Mouse (Mus musculus): ENCODE results near the gene Slc39a1. TPM values are rescaled to one million over a fixed set of nuclear protein-coding genes. Genes with fewer than 3 reads are reported as not detected.

Gene Slc39a1
- total and polyA plus RNA-seq, 3 experiments = 57.3 to 75.5 (median 67.6) TPM

DNA sequence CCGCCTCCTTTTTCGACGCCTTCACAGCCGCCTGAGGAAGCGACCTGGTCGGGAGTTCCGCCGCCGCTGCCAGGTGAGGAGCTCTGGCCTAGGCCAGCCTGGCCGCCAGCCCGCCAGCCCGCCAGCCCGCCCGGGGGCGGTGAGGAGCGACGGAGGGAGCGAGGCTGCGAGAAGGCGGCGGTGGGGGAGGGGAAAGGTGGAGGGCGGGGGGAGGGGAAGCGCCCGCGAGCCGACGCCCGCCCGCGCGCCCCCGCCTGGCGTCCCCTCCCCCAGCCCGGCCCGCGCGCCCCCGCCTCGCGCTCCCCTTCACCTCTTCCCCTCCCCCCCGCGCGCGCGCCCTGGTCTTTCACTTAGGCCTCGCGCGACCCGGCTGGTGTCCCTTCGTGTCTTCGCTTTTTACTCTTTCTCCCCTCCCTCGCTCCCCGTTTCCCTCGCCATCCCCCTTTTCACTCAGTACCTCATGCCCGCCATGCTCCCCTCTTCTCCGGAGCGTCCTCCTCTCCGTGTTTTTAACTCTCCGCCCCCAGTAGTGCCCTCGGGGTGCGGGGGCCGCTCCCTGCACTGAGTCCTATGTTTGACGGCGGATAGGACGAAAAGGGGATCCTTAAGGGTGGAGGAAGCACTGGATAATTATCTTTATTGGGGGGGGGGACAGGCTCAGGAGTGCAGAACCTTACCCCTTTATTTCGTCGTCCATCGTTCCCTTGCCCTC lies 45.5 kb downstream of the Slc39a1 start:
- no peaks in the 10 kb centered on the region for H3K27me3 ChIP-seq (ENCODE audit: control insufficient read depth, insufficient read depth, low read length)
- H3K9ac ChIP-seq (ENCODE audit: low read depth, low read length) = peak overlapping the region; percentile 97
- H3K79me2 ChIP-seq (replicated peaks; ENCODE audit: control insufficient read depth, insufficient read depth, low read length) = peaks cover 9% of the 10 kb centered on the region
- TF ChIP-seq CTCF (IDR thresholded peaks at IDR 0.05) (no peak), EP300 (IDR thresholded peaks at IDR 0.05; ENCODE audit: insufficient read depth, low read depth, low read length) (no peak), POLR2A (IDR thresholded peaks at IDR 0.05; ENCODE audit: insufficient read depth, low read depth, low read length) (no peak)
- under 1% methylated on average over 51 of the region's 68 CpGs for WGBS
- H3K4me3 ChIP-seq = peak overlapping the region; percentile 73
- no peak for DNase-seq
- peak overlapping the region; percentile 93 for H3K27ac ChIP-seq
- H3K36me3 ChIP-seq (ENCODE audit: control insufficient read depth, insufficient read depth, low read length) = peaks cover 26% of the 10 kb centered on the region
- peaks cover 7% of the 10 kb centered on the region for H3K4me1 ChIP-seq (ENCODE audit: control insufficient read depth, insufficient read depth, low read length)
- intact Hi-C loops (cut with DNase I) = loop anchor here (2.0 to 10.0 kb wide), 4 partner anchors 29 to 171 kb away; partner anchors contain the start of genes Dennd4b and Npr1

DNA sequence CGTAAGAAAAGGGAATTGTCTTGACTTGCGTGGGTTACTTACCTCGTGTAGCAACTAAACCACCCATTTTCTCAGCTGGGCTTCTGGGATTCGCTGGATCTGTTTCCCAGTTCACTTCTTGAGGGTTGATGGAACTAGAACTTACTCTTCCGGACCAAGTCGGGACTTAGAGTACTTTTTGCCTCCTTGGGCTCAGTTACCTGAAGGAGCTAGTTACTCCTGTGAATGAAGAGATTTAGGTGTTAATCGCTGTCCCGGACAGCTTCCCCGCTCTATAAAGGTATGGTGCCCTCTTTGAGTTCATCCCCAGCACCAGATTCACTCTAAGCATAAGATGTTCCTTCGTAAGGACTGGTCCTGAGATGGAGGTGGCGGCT lies 46.1 kb downstream of the Slc39a1 start:
- 7% methylated on average over 11 of the region's 11 CpGs for WGBS
- no peak for DNase-seq
- Histone ChIP-seq H3K79me2 (replicated peaks; ENCODE audit: control insufficient read depth, insufficient read depth, low read length) (peaks cover 9% of the 10 kb centered on the region), H3K27ac (peak overlapping the region; percentile 93), H3K36me3 (ENCODE audit: control insufficient read depth, insufficient read depth, low read length) (peaks cover 26% of the 10 kb centered on the region), H3K27me3 (ENCODE audit: control insufficient read depth, insufficient read depth, low read length) (no peaks in the 10 kb centered on the region), H3K9ac (ENCODE audit: low read depth, low read length) (peak overlapping the region; percentile 97), H3K4me3 (peak overlapping the region; percentile 73), H3K4me1 (ENCODE audit: control insufficient read depth, insufficient read depth, low read length) (peaks cover 7% of the 10 kb centered on the region)
- no peak for TF ChIP-seq CTCF (IDR thresholded peaks at IDR 0.05)
- no peak for TF ChIP-seq POLR2A (IDR thresholded peaks at IDR 0.05; ENCODE audit: insufficient read depth, low read depth, low read length)
- no peak for TF ChIP-seq EP300 (IDR thresholded peaks at IDR 0.05; ENCODE audit: insufficient read depth, low read depth, low read length)
- intact Hi-C loops (cut with DNase I) = loop anchor here (5.0 to 10.0 kb wide), 2 partner anchors 48 to 171 kb away; partner anchors contain the start of gene Npr1

DNA sequence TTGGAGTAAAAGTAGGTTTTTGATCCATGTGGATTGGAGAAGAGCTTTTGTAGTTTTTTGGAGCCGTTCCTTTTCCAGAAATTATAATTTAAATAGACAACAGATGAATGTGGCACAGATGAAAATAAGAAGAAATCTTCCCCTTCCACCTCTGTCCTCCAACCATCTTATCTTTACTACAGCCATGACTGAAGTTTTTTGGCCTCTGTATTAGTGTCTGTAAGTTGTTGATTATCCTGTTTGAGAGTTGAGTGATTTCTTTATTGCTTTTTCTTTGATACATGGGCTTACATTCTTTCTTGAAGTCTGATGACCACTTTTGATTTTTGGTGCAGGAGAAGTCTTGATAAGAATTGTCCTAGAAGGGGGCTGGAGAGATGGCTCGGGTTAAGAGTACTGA lies 46.7 kb downstream of the Slc39a1 start:
- 38% methylated on average over 2 of the region's 2 CpGs for WGBS
- Histone ChIP-seq H3K27me3 (ENCODE audit: control insufficient read depth, insufficient read depth, low read length) (no peaks in the 10 kb centered on the region), H3K9ac (ENCODE audit: low read depth, low read length) (no peak overlapping the region)

More for the DNA sequence above, 46.7 kb downstream of the Slc39a1 start:
- intact Hi-C loops (cut with DNase I) = loop anchor here (5.0 to 10.0 kb wide), 2 partner anchors 48 to 170 kb away; partner anchors contain the start of gene Npr1
- DNase-seq = no peak
- peaks cover 7% of the 10 kb centered on the region for H3K4me1 ChIP-seq (ENCODE audit: control insufficient read depth, insufficient read depth, low read length)
- peak overlapping the region; percentile 73 for H3K4me3 ChIP-seq
- TF ChIP-seq POLR2A (IDR thresholded peaks at IDR 0.05; ENCODE audit: insufficient read depth, low read depth, low read length) (no peak), EP300 (IDR thresholded peaks at IDR 0.05; ENCODE audit: insufficient read depth, low read depth, low read length) (no peak), CTCF (IDR thresholded peaks at IDR 0.05) (no peak)
- H3K79me2 ChIP-seq (replicated peaks; ENCODE audit: control insufficient read depth, insufficient read depth, low read length) = peaks cover 9% of the 10 kb centered on the region
- peaks cover 30% of the 10 kb centered on the region for H3K36me3 ChIP-seq (ENCODE audit: control insufficient read depth, insufficient read depth, low read length)
- H3K27ac ChIP-seq = no peak overlapping the region

Small RNA genes lying within 50 kb of the gene (microRNA-seq; reads per million reads assigned to microRNA genes)
- gene Mir7012 = 0 to 0.56 reads per million in 2 experiments

Other genes with a start within 250 kb of the Slc39a1 start
- gene Hax1, start 249.4 kb upstream of the Slc39a1 start, total RNA-seq (2021) = 10 to 100 TPM; 40.1 to 48.2 TPM
- gene Hax1, start 249.4 kb upstream of the Slc39a1 start, polyA plus RNA-seq (2012; rRNA removed) = 32.5 and 54.3 TPM in 2 replicates
- 10 to 100 TPM; 81.6 to 96.1 TPM for gene 4933434E20Rik, start 196.5 kb upstream of the Slc39a1 start, total RNA-seq (2021)
- gene 4933434E20Rik, start 196.5 kb upstream of the Slc39a1 start, polyA plus RNA-seq (2012; rRNA removed) = 52.8 and 85.1 TPM in 2 replicates
- 100 to 1,000 TPM; 104 to 116 TPM for gene Ubap2l, start 195.5 kb upstream of the Slc39a1 start, total RNA-seq (2021)
- 104 and 137 TPM in 2 replicates for gene Ubap2l, start 195.5 kb upstream of the Slc39a1 start, polyA plus RNA-seq (2012; rRNA removed)
- 10 to 100 TPM; 42.2 to 44.5 TPM for gene Tpm3, start 175.5 kb upstream of the Slc39a1 start, total RNA-seq (2021)
- gene Tpm3, start 175.5 kb upstream of the Slc39a1 start, polyA plus RNA-seq (2012; rRNA removed) = 48.9 and 60.5 TPM in 2 replicates
- gene Nup210l, start 144.0 kb upstream of the Slc39a1 start, total RNA-seq (2021) = under 1 TPM; 0.11 to 0.13 TPM
- gene Nup210l, start 144.0 kb upstream of the Slc39a1 start, polyA plus RNA-seq (2012; rRNA removed) = 0.14 and 0.29 TPM in 2 replicates
- gene Rps27, start 34.5 kb upstream of the Slc39a1 start, total RNA-seq (2021) = 1,000 to 10,000 TPM; 1,040 to 1,280 TPM
- gene Rps27, start 34.5 kb upstream of the Slc39a1 start, polyA plus RNA-seq (2012; rRNA removed) = 696 and 1,017 TPM in 2 replicates
- gene Rab13, start 34.5 kb upstream of the Slc39a1 start, total RNA-seq (2021) = 1 to 10 TPM; 5.5 to 5.6 TPM
- gene Rab13, start 34.5 kb upstream of the Slc39a1 start, polyA plus RNA-seq (2012; rRNA removed) = 3.1 TPM in 2 replicates
- 10 to 100 TPM; 49.3 to 56.6 TPM for gene Jtb, start 16.6 kb upstream of the Slc39a1 start, total RNA-seq (2021)
- 36.0 and 42.3 TPM in 2 replicates for gene Jtb, start 16.6 kb upstream of the Slc39a1 start, polyA plus RNA-seq (2012; rRNA removed)
- under 1 TPM; 0.14 to 0.16 TPM for gene Creb3l4, start 4.7 kb upstream of the Slc39a1 start, total RNA-seq (2021)
- 0.53 and 0.55 TPM in 2 replicates for gene Creb3l4, start 4.7 kb upstream of the Slc39a1 start, polyA plus RNA-seq (2012; rRNA removed)
- 10 to 100 TPM; 16.6 to 17.1 TPM for gene Crtc2, start 6.0 kb downstream of the Slc39a1 start, total RNA-seq (2021)
- 32.9 and 33.7 TPM in 2 replicates for gene Crtc2, start 6.0 kb downstream of the Slc39a1 start, polyA plus RNA-seq (2012; rRNA removed)
- gene Dennd4b, start 17.0 kb downstream of the Slc39a1 start, total RNA-seq (2021) = 10 to 100 TPM; 35.7 to 36.5 TPM
- gene Dennd4b, start 17.0 kb downstream of the Slc39a1 start, polyA plus RNA-seq (2012; rRNA removed) = 45.6 and 45.9 TPM in 2 replicates
- gene Gatad2b, start 45.0 kb downstream of the Slc39a1 start, total RNA-seq (2021) = 10 to 100 TPM; 40.0 to 45.3 TPM
- 17.7 and 21.0 TPM in 2 replicates for gene Gatad2b, start 45.0 kb downstream of the Slc39a1 start, polyA plus RNA-seq (2012; rRNA removed)
- 1 to 10 TPM in 1 of 2 experiments, under 1 TPM in 1; 0.76 to 1.1 TPM for gene Slc27a3, start 141.8 kb downstream of the Slc39a1 start, total RNA-seq (2021)
- gene Slc27a3, start 141.8 kb downstream of the Slc39a1 start, polyA plus RNA-seq (2012; rRNA removed) = 2.2 and 3.7 TPM in 2 replicates
- 10 to 100 TPM; 22.9 to 26.3 TPM for gene Ints3, start 185.4 kb downstream of the Slc39a1 start, total RNA-seq (2021)
- 15.2 and 21.8 TPM in 2 replicates for gene Ints3, start 185.4 kb downstream of the Slc39a1 start, polyA plus RNA-seq (2012; rRNA removed)
- 10 to 100 TPM; 16.1 to 16.3 TPM for gene Npr1, start 217.7 kb downstream of the Slc39a1 start, total RNA-seq (2021)
- gene Npr1, start 217.7 kb downstream of the Slc39a1 start, polyA plus RNA-seq (2012; rRNA removed) = 35.0 and 47.5 TPM in 2 replicates
- 10 to 100 TPM; 30.6 to 32.2 TPM for gene Ilf2, start 228.0 kb downstream of the Slc39a1 start, total RNA-seq (2021)
- gene Ilf2, start 228.0 kb downstream of the Slc39a1 start, polyA plus RNA-seq (2012; rRNA removed) = 13.9 and 24.9 TPM in 2 replicates
- gene Snapin, start 242.9 kb downstream of the Slc39a1 start, total RNA-seq (2021) = 10 to 100 TPM; 60.0 to 71.3 TPM
- gene Snapin, start 242.9 kb downstream of the Slc39a1 start, polyA plus RNA-seq (2012; rRNA removed) = 50.7 and 89.1 TPM in 2 replicates